Mouse (Mus musculus): ENCODE results near the gene Gm10295. TPM values are rescaled to one million over a fixed set of nuclear protein-coding genes. Genes with fewer than 3 reads are reported as not detected.
A peak's percentile ranks its signal among the peaks of the same experiment; 100 is the strongest.

The Gm10295 gene
- polyA plus RNA-seq, 1 experiment: not detected

DNA sequence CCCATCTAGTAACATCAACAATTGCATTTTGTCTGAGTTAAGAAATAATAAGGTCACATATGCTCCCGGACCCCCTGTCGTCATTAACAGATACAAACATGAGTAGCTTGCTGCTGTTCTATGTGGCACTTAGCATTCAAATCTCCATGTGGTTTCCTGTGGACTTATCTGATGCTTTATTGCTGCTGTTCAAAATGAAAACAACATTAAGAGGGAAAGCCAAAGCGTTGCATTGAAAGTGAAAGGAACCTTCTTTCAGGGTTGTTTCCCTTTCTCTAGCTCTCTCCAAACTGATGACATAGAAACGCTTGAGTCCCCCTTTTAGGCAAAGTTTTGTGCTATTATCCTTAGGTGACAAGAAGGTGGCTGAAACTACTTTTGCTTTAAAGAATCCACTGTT, 48.6 kb downstream of the Gm10295 start:
- TF ChIP-seq CTCF (conservative IDR thresholded peaks at IDR 0.05; ENCODE audit: insufficient read depth, insufficient read length, low read depth, low read length): no peak
- TF ChIP-seq POLR2A (IDR thresholded peaks at IDR 0.05; ENCODE audit: low read depth, low read length): no peak
- 69% methylated on average over 4 of the region's 4 CpGs for WGBS
- no peak for DNase-seq

More for the DNA sequence above, 48.6 kb downstream of the Gm10295 start:
- Histone ChIP-seq H3K4me3 (ENCODE audit: insufficient read depth, low read depth, low read length) (no peak overlapping the region), H3K27ac (ENCODE audit: insufficient read depth, low read depth, low read length) (0 out of 2 replicates have a peak overlapping the region, but pooled peaks have one; percentile 3), H3K27me3 (replicated peaks; ENCODE audit: control insufficient read depth, insufficient read depth, low read length) (no peaks in the 10 kb centered on the region), H3K4me1 (ENCODE audit: control insufficient read depth, insufficient read depth, low read length) (no peaks in the 10 kb centered on the region), H3K36me3 (ENCODE audit: control insufficient read depth, insufficient read depth, low read length) (no peaks in the 10 kb centered on the region)

Measured in kidney, adult 2 months (tissue).